Mouse (Mus musculus): ENCODE results near the gene 9930022D16Rik.

DNA sequence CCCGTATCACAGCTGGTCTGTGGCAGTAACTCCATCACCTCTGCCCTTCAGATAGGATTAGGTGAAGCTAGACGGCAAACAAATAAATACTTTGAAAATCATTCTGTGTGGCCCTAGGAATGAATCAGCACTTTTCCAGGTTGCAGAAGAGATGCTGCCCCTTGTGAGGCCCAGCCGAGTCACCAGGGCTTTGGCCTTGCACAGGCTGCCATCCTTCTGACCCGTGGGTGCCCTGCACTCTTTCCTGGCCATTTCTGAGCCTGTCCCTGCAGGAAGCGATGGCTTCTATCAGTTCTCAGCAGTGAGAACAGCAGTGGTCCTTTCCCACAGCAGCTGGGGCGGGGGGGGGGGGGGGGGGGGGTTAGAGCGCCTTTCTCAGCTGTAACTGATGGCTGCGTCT, 23.2 kb downstream of the 9930022D16Rik start:
- TF ChIP-seq CTCF (IDR thresholded peaks at IDR 0.05; ENCODE audit: low read depth) (no peak), EP300 (IDR thresholded peaks at IDR 0.05; ENCODE audit: low read depth) (no peak)
